Comparison of ENCODE assay signal across 23 mouse cellular contexts in the genomic region with DNA sequence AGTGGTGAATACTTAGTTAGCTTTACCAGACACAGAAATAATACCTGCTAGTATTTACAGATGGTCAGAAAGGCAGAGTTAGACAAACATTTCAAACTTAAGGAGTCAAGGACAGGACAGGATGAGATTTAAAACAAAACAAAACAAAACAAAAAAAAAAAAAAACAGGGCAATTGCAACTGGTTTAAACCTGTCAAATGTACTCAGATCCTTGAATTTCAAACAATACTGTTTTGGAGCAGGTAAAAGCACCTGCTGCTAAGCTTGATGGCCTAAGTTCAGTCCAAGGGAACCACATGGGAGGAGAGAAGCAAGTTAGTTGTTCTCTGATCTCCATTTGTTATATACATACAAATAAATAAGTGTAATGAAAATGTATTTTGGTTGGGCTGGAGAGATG. TPM values are rescaled to one million over a fixed set of nuclear protein-coding genes. Genes with fewer than 3 reads are reported as not detected.
A peak's percentile ranks its signal among the peaks of the same experiment; 100 is the strongest.
DNase-seq lines count a peak whose midpoint lies in the region; ATAC-seq and TF ChIP-seq lines count a peak whose summit lies in the region.
"Had no signal": no experiment of that assay in that cellular context is flagged by ENCODE, and none has a peak within 500 bp of the region (broad histone marks: within the 10 kb centered on the region; RNA-seq: fewer than 3 reads in every experiment).

No protein-coding gene starts in this region.

- peak overlapping the region; percentile 28; the same call in 1 of the 2 replicates for H3K27ac ChIP-seq in liver, adult 2 months (replicated peaks; ENCODE audit: insufficient read depth, low read depth, low read length)
- H3K27ac ChIP-seq in liver, postnatal 0 days (ENCODE audit: low read depth) = no peak overlapping the region
- H3K27ac ChIP-seq in forebrain, embryonic 13.5 days = no peak overlapping the region
- H3K27ac ChIP-seq: embryonic facial prominence, embryonic 10.5 days; embryonic facial prominence, embryonic 12.5 days; forebrain, embryonic 12.5 days; forebrain, embryonic 15.5 days had no signal

- H3K4me1 ChIP-seq in liver, adult 2 months (ENCODE audit: control insufficient read depth, insufficient read depth, low read length) = peaks cover 18% of the 10 kb centered on the region
- peaks cover 11% of the 10 kb centered on the region; the same call in 1 of the 2 replicates for H3K4me1 ChIP-seq in liver, postnatal 0 days (ENCODE audit: insufficient read depth)
- no peaks in the 10 kb centered on the region for H3K4me1 ChIP-seq in forebrain, embryonic 13.5 days
- H3K4me1 ChIP-seq: embryonic facial prominence, embryonic 10.5 days; embryonic facial prominence, embryonic 12.5 days; forebrain, embryonic 12.5 days; forebrain, embryonic 15.5 days had no signal

- H3K27me3 ChIP-seq in liver, adult 2 months (ENCODE audit: control insufficient read depth, insufficient read depth, low read length) = no peaks in the 10 kb centered on the region
- H3K27me3 ChIP-seq in liver, postnatal 0 days (ENCODE audit: insufficient read depth, low read length) = no peaks in the 10 kb centered on the region
- H3K27me3 ChIP-seq in forebrain, embryonic 13.5 days = no peaks in the 10 kb centered on the region
- H3K27me3 ChIP-seq: CH12.LX; embryonic facial prominence, embryonic 12.5 days; forebrain, embryonic 12.5 days; forebrain, embryonic 15.5 days; Patski had no signal

- peak; percentile 17 for DNase-seq in liver, adult 2 months (ENCODE audit: extremely low read depth, low read depth, low spot score)
- DNase-seq in liver, postnatal 0 days = no peak
- peak; percentile 40 for DNase-seq in R1 (ENCODE audit: low read depth, low spot score)
- DNase-seq in spleen, adult 18-20 months = no peak
- DNase-seq: adrenal gland, adult 8-10 months; adrenal gland, postnatal 14 days; adrenal gland, postnatal 36 days; B cell, adult 2 months; cerebellum, adult 11-12 months; cerebellum, adult 2 months; cerebellum, adult 9-10 months; cerebellum, postnatal 10 days; forebrain, postnatal 0 days had no signal

- no peak overlapping the region for H3K9ac ChIP-seq in liver, adult 2 months (ENCODE audit: low read depth, low read length)
- no peak overlapping the region for H3K9ac ChIP-seq in liver, postnatal 0 days (replicated peaks)
- H3K9ac ChIP-seq in forebrain, embryonic 13.5 days = no peak overlapping the region
- H3K9ac ChIP-seq: embryonic facial prominence, embryonic 12.5 days; forebrain, embryonic 12.5 days; forebrain, embryonic 15.5 days; forebrain, postnatal 0 days had no signal

- H3K79me2 ChIP-seq in liver, adult 2 months (ENCODE audit: control insufficient read depth, insufficient read depth, low read length) = peaks cover 26% of the 10 kb centered on the region; the same call in 1 of the 2 replicates

- H3K9me3 ChIP-seq in liver, postnatal 0 days (ENCODE audit: low read length) = no peaks in the 10 kb centered on the region
- peaks cover 3% of the 10 kb centered on the region; the same call in 1 of the 2 replicates for H3K9me3 ChIP-seq in forebrain, embryonic 13.5 days (replicated peaks)
- H3K9me3 ChIP-seq: embryonic facial prominence, embryonic 10.5 days; embryonic facial prominence, embryonic 12.5 days; forebrain, embryonic 12.5 days; forebrain, embryonic 15.5 days; G1E had no signal

- H3K36me3 ChIP-seq in liver, adult 2 months (ENCODE audit: control insufficient read depth, insufficient read depth, low read length) = no peaks in the 10 kb centered on the region
- peaks cover 1% of the 10 kb centered on the region; the same call in 1 of the 2 replicates for H3K36me3 ChIP-seq in liver, postnatal 0 days (replicated peaks; ENCODE audit: insufficient read depth, low read length)
- H3K36me3 ChIP-seq in forebrain, embryonic 13.5 days (ENCODE audit: poor library complexity, severe bottlenecking) = peaks cover 21% of the 10 kb centered on the region

- no peak for TF ChIP-seq EP300 in liver, postnatal 0 days (IDR thresholded peaks at IDR 0.05; ENCODE audit: low read depth)

- no peak for TF ChIP-seq CTCF in liver, adult 2 months (IDR thresholded peaks at IDR 0.05; ENCODE audit: low read depth, low read length)
- TF ChIP-seq CTCF in liver, postnatal 0 days (IDR thresholded peaks at IDR 0.05; ENCODE audit: low read depth) = no peak

- TF ChIP-seq POLR2A in liver, adult 2 months (IDR thresholded peaks at IDR 0.05; ENCODE audit: extremely low read depth, insufficient read depth, low read length) = no peak

- ATAC-seq in liver, postnatal 0 days = no peak
- no peak for ATAC-seq in forebrain, embryonic 13.5 days
- ATAC-seq: activated CD4-positive, CD25-positive, alpha-beta regulatory T cell, adult 4 months; CD4-positive, CD25-positive, alpha-beta regulatory T cell, adult 4 months; forebrain, embryonic 15.5 days; forebrain, postnatal 0 days; Patski had no signal

- H3K4me3 ChIP-seq in liver, adult 2 months (ENCODE audit: insufficient read depth, low read depth, low read length) = no peak overlapping the region
- H3K4me3 ChIP-seq in liver, postnatal 0 days (ENCODE audit: low read depth, low read length) = no peak overlapping the region
- no peak overlapping the region for H3K4me3 ChIP-seq in forebrain, embryonic 13.5 days
- H3K4me3 ChIP-seq: embryonic facial prominence, embryonic 10.5 days; embryonic facial prominence, embryonic 12.5 days; forebrain, embryonic 12.5 days; forebrain, embryonic 15.5 days had no signal

- no peak overlapping the region for H3K4me2 ChIP-seq in liver, postnatal 0 days (ENCODE audit: low read depth, low read length)
- no peak overlapping the region for H3K4me2 ChIP-seq in forebrain, embryonic 13.5 days
- H3K4me2 ChIP-seq: embryonic facial prominence, embryonic 12.5 days; forebrain, embryonic 12.5 days; forebrain, embryonic 15.5 days had no signal

RNA-seq across cellular contexts. Expression of a gene that starts 8.7 kb away (rescaled TPM):
- 90.5 and 100 TPM in 2 replicates for total RNA-seq in liver, adult 2 months (2014; rRNA removed)
- 34.3 and 38.8 TPM in 2 replicates for polyA plus RNA-seq in liver, adult 2 months (2012; rRNA removed)
- polyA plus RNA-seq in liver, postnatal 0 days (2015; fragmentation: Nextera tagmentation; extraction: Ambion mirVana) = 82.5 and 88.1 TPM in 2 replicates
- 166 and 172 TPM in 2 replicates for polyA plus RNA-seq in forebrain, embryonic 13.5 days (2015; fragmentation: Nextera tagmentation; extraction: Ambion mirVana)

RNA-seq across cellular contexts. Expression of a gene that starts 13.0 kb away (rescaled TPM):
- 13.5 and 14.4 TPM in 2 replicates for total RNA-seq in liver, adult 2 months (2014; rRNA removed)
- polyA plus RNA-seq in liver, adult 2 months (2012; rRNA removed) = 8.6 and 9.5 TPM in 2 replicates
- polyA plus RNA-seq in liver, postnatal 0 days (2015; fragmentation: Nextera tagmentation; extraction: Ambion mirVana) = 57.3 and 59.4 TPM in 2 replicates
- polyA plus RNA-seq in forebrain, embryonic 13.5 days (2015; fragmentation: Nextera tagmentation; extraction: Ambion mirVana) = 55.7 and 58.1 TPM in 2 replicates

Comparison
In these comparisons a context has a peak if more than half of its experiments do, and no peak if none do; other contexts are left out.
1. DNase-seq: peak in liver, adult 2 months (single experiment) and R1 (single experiment); none in liver, postnatal 0 days (single experiment) and spleen, adult 18-20 months (0 of 2).